Comparison of ENCODE assay signal across 10 mouse cellular contexts in genomic region chr1:91747583-91747982, GRCm38 (mm10). TPM values are rescaled to one million over a fixed set of nuclear protein-coding genes. Genes with fewer than 3 reads are reported as not detected.
DNase-seq lines count a peak whose midpoint lies in the region; ATAC-seq lines count a peak whose summit lies in the region.
"Had no signal": no experiment of that assay in that cellular context is flagged by ENCODE, and none has a peak within 500 bp of the region (broad histone marks: within the 10 kb centered on the region; RNA-seq: fewer than 3 reads in every experiment).

No protein-coding gene starts in this region.

- no peaks in the 10 kb centered on the region for H3K9me3 ChIP-seq in kidney, embryonic 14.5 days (ENCODE audit: control insufficient read depth, low read length)
- H3K9me3 ChIP-seq in embryonic facial prominence, embryonic 10.5 days: no peaks in the 10 kb centered on the region
- H3K9me3 ChIP-seq in hindbrain, embryonic 15.5 days: no peaks in the 10 kb centered on the region
- H3K9me3 ChIP-seq in midbrain, embryonic 11.5 days (ENCODE audit: control insufficient read depth, low read length): no peaks in the 10 kb centered on the region
- H3K9me3 ChIP-seq: lung, embryonic 15.5 days had no signal

- no peak for ATAC-seq in kidney, embryonic 14.5 days (ENCODE audit: low FRiP score, low TSS enrichment)
- ATAC-seq in hindbrain, embryonic 15.5 days (ENCODE audit: low FRiP score, low read depth): peak; percentile 51; the same call in 1 of the 2 replicates
- ATAC-seq in midbrain, embryonic 11.5 days (ENCODE audit: low FRiP score): peak; percentile 61; the same call in 1 of the 2 replicates

- H3K9ac ChIP-seq in kidney, embryonic 14.5 days (ENCODE audit: low read depth, low read length): no peak overlapping the region
- no peak overlapping the region for H3K9ac ChIP-seq in hindbrain, embryonic 15.5 days
- H3K9ac ChIP-seq in midbrain, embryonic 11.5 days (ENCODE audit: low read length): no peak overlapping the region
- H3K9ac ChIP-seq: lung, embryonic 15.5 days had no signal

- no peak overlapping the region for H3K4me3 ChIP-seq in kidney, embryonic 14.5 days (ENCODE audit: low read length)
- H3K4me3 ChIP-seq in embryonic facial prominence, embryonic 10.5 days: no peak overlapping the region
- H3K4me3 ChIP-seq in hindbrain, embryonic 15.5 days: no peak overlapping the region
- H3K4me3 ChIP-seq in midbrain, embryonic 11.5 days (ENCODE audit: low read depth, low read length): no peak overlapping the region
- H3K4me3 ChIP-seq: lung, embryonic 15.5 days had no signal

- WGBS in kidney, embryonic 14.5 days: 8% methylated on average over 11 of the region's 11 CpGs
- WGBS in embryonic facial prominence, embryonic 10.5 days: 50% methylated on average over 11 of the region's 11 CpGs
- 10% methylated on average over 11 of the region's 11 CpGs for WGBS in hindbrain, embryonic 15.5 days
- WGBS in midbrain, embryonic 11.5 days: 35% methylated on average over 11 of the region's 11 CpGs

- H3K27me3 ChIP-seq in kidney, embryonic 14.5 days (ENCODE audit: control insufficient read depth, insufficient read depth, low read length): peaks cover 26% of the 10 kb centered on the region
- peaks cover 7% of the 10 kb centered on the region; the same call in 1 of the 2 replicates for H3K27me3 ChIP-seq in embryonic facial prominence, embryonic 10.5 days (replicated peaks; ENCODE audit: low read depth, poor library complexity, severe bottlenecking)
- H3K27me3 ChIP-seq in hindbrain, embryonic 15.5 days: 0 out of 2 replicates have a peak, but pooled peaks cover 2% of the 10 kb centered on the region
- peaks cover 12% of the 10 kb centered on the region for H3K27me3 ChIP-seq in midbrain, embryonic 11.5 days (ENCODE audit: control insufficient read depth, insufficient read depth, low read length)
- H3K27me3 ChIP-seq: lung, embryonic 15.5 days had no signal

- no peak overlapping the region for H3K27ac ChIP-seq in kidney, embryonic 14.5 days (ENCODE audit: low read depth, low read length)
- H3K27ac ChIP-seq in embryonic facial prominence, embryonic 10.5 days (replicated peaks): peak overlapping the region; percentile 44; the same call in 1 of the 2 replicates
- H3K27ac ChIP-seq in hindbrain, embryonic 15.5 days (replicated peaks): no peak overlapping the region
- no peak overlapping the region for H3K27ac ChIP-seq in midbrain, embryonic 11.5 days (ENCODE audit: low read depth, low read length)
- H3K27ac ChIP-seq: lung, embryonic 15.5 days had no signal

- peak; percentile 11 to 28 for DNase-seq in kidney, postnatal 36 days
- DNase-seq in embryonic facial prominence, embryonic 10.5 days (ENCODE audit: low spot score): peak; percentile 35
- DNase-seq in midbrain, embryonic 11.5 days (ENCODE audit: low spot score, missing footprints): peak; percentile 89
- no peak for DNase-seq in right cerebral cortex, postnatal 14 days
- no peak for DNase-seq in layer of hippocampus, postnatal 36 days
- no peak for DNase-seq in urinary bladder, postnatal 25 days (ENCODE audit: low spot score)

- H3K36me3 ChIP-seq in kidney, embryonic 14.5 days (ENCODE audit: control insufficient read depth, insufficient read depth, low read length): no peaks in the 10 kb centered on the region
- H3K36me3 ChIP-seq in embryonic facial prominence, embryonic 10.5 days (replicated peaks): no peaks in the 10 kb centered on the region
- H3K36me3 ChIP-seq in hindbrain, embryonic 15.5 days: no peaks in the 10 kb centered on the region
- no peaks in the 10 kb centered on the region for H3K36me3 ChIP-seq in midbrain, embryonic 11.5 days (ENCODE audit: control insufficient read depth, insufficient read depth, low read length)
- H3K36me3 ChIP-seq: lung, embryonic 15.5 days had no signal

- H3K4me2 ChIP-seq in kidney, embryonic 14.5 days (replicated peaks; ENCODE audit: low read depth, low read length): no peak overlapping the region
- H3K4me2 ChIP-seq in hindbrain, embryonic 15.5 days: no peak overlapping the region; the same call in 1 of the 2 replicates
- H3K4me2 ChIP-seq in midbrain, embryonic 11.5 days: no peak overlapping the region
- H3K4me2 ChIP-seq: heart, embryonic 11.5 days; lung, embryonic 15.5 days had no signal

- H3K4me1 ChIP-seq in kidney, embryonic 14.5 days (ENCODE audit: control insufficient read depth, insufficient read depth, low read length): no peaks in the 10 kb centered on the region
- H3K4me1 ChIP-seq in embryonic facial prominence, embryonic 10.5 days: peaks cover 16% of the 10 kb centered on the region
- H3K4me1 ChIP-seq in hindbrain, embryonic 15.5 days (replicated peaks): 0 out of 2 replicates have a peak, but pooled peaks cover 4% of the 10 kb centered on the region
- H3K4me1 ChIP-seq in midbrain, embryonic 11.5 days (ENCODE audit: control insufficient read depth, insufficient read depth, low read length): no peaks in the 10 kb centered on the region
- H3K4me1 ChIP-seq: lung, embryonic 15.5 days had no signal

RNA-seq across cellular contexts. Expression of gene Twist2, which starts 53.7 kb away (rescaled TPM):
- polyA plus RNA-seq in kidney, embryonic 14.5 days (2014; fragmentation: Nextera tagmentation; extraction: Ambion mirVana): 8.0 and 10.2 TPM in 2 replicates
- polyA plus RNA-seq in embryonic facial prominence, embryonic 10.5 days (2016; fragmentation: Nextera tagmentation; extraction: Ambion mirVana): 53.8 and 55.3 TPM in 2 replicates
- 1.9 and 2.5 TPM in 2 replicates for polyA plus RNA-seq in hindbrain, embryonic 15.5 days (2015; fragmentation: Nextera tagmentation; extraction: Ambion mirVana)
- polyA plus RNA-seq in midbrain, embryonic 11.5 days (2014; fragmentation: Nextera tagmentation; extraction: Ambion mirVana): 7.8 and 9.8 TPM in 2 replicates
- 1 to 10 TPM; 1.0 to 1.7 TPM for total RNA-seq in layer of hippocampus, postnatal 36 days (2021)

Comparison
In these comparisons a context has a peak if more than half of its experiments do, and no peak if none do; other contexts are left out.
1. DNase-seq: peak in kidney, postnatal 36 days (2 of 2), embryonic facial prominence, embryonic 10.5 days (single experiment) and midbrain, embryonic 11.5 days (single experiment); none in right cerebral cortex, postnatal 14 days (single experiment), layer of hippocampus, postnatal 36 days (0 of 2) and urinary bladder, postnatal 25 days (single experiment).